Mouse (Mus musculus) forebrain, embryonic 12.5 days (tissue): ENCODE data around the gene Sdc3. TPM values are rescaled to one million over a fixed set of nuclear protein-coding genes. Genes with fewer than 3 reads are reported as not detected.
A peak's percentile ranks its signal among the peaks of the same experiment; 100 is the strongest.

Experiments
- ATAC-seq: fragments of 200-750 bp; cut with Nextera tagmentation; 2 replicates; pipeline ENCODE4 v1.8.0; 2017; ENCODE audit warnings: moderate TSS enrichment; ENCODE audit not compliant: low FRiP score
- H3K27ac ChIP-seq: fragments of 300-500 bp; sonication (generic); 2 replicates; pipeline ENCODE4 v1.5.1; 2016; ENCODE audit warnings: mild to moderate bottlenecking
- H3K27me3 ChIP-seq: fragments of 300-500 bp; sonication (generic); 2 replicates; pipeline ENCODE4 v1.6.1; 2016; ENCODE audit warnings: mild to moderate bottlenecking
- H3K36me3 ChIP-seq: fragments of 300-500 bp; sonication (generic); replicated peaks from 2 replicates; pipeline ENCODE4 v1.6.1; 2016; ENCODE audit warnings: mild to moderate bottlenecking
- H3K4me1 ChIP-seq: fragments of 300-500 bp; sonication (generic); 2 replicates; pipeline ENCODE4 v1.6.1; 2016
- H3K4me2 ChIP-seq: fragments of 300-500 bp; sonication (generic); 2 replicates; pipeline ENCODE4 v1.6.1; 2016; ENCODE audit warnings: mild to moderate bottlenecking, moderate library complexity
- H3K4me3 ChIP-seq: fragments of 300-500 bp; sonication (generic); replicated peaks from 2 replicates; pipeline ENCODE4 v1.5.1; 2016; ENCODE audit warnings: mild to moderate bottlenecking
- H3K9ac ChIP-seq: fragments of 300-500 bp; sonication (generic); 2 replicates; pipeline ENCODE4 v1.6.1; 2016; ENCODE audit warnings: mild to moderate bottlenecking
- H3K9me3 ChIP-seq: fragments of 300-500 bp; sonication (generic); 2 replicates; pipeline ENCODE4 v1.6.1; 2016
- WGBS: fragments of 180-500 bp; shearing (Covaris S2); methylation state at CpG from one replicate; pipeline ENCODE4 v1.1.7; 2016; 5-methylcytosine and 5-hydroxymethylcytosine counted together
- polyA plus RNA-seq: library from polyadenylated mRNA; unstranded; fragments of >200 nt; fragmentation: Nextera tagmentation; extraction: Ambion mirVana; gene quantifications from 2 replicates; pipeline ENCODE4 v1.2.1, GENCODE M21; 2016

The Sdc3 gene
- polyA plus RNA-seq, 1 experiment from 2014 or later: 37.4 TPM

DNA sequence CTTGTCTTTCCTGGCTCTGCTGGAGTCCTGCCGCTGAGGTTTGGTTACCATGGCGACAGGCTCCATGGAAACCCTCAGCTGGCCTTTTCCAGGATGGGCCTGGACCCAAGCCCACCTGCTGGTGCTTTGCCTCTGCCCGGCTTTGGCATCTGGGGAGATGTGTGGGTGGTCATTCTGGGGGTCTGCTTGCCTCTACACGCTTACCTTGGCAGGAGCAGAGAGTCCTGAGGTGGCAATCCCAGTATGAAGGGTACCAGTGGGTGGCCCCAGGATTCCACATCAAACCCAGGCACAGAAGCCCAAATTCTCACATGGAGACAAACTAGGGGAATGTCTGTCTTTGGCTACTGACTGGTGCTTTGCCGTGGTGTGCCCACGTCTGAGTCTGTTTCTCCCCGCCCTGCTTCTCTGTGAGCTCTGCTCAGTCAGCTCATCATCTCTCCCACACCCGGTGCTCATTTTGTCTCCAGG lies 73.6 kb downstream of the Sdc3 start:
- H3K4me2 ChIP-seq: peak overlapping the region; percentile 27; the same call in 1 of the 2 replicates
- 11% methylated on average over 8 of the region's 8 CpGs for WGBS
- peaks cover 90% of the 10 kb centered on the region for H3K27me3 ChIP-seq
- peak overlapping the region; percentile 80 for H3K27ac ChIP-seq
- peak; percentile 71 for ATAC-seq
- peaks cover 43% of the 10 kb centered on the region for H3K4me1 ChIP-seq
- no peaks in the 10 kb centered on the region for H3K36me3 ChIP-seq
- H3K4me3 ChIP-seq: no peak overlapping the region
- no peak overlapping the region for H3K9ac ChIP-seq
- no peaks in the 10 kb centered on the region for H3K9me3 ChIP-seq

DNA sequence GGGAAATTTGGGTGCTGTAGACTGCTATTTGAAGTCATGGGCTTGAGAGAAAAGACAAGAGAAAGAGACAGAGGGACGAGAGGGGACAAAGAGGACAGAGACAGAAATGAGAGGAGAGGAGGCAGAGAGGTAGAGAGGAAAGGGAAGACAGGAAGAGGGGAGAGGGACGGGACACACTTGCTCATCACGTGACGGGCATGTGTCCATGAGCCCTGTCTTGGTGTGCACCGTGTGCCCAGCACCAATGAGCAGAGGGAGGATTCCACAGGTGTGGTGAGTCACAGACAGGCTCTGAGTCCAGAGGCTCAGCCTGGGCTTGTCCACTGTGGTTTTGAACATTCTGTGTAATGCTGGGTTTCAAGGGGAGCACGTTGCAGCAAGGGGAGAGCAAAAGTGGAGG lies 75.6 kb downstream of the Sdc3 start:
- peaks cover 39% of the 10 kb centered on the region for H3K4me1 ChIP-seq
- no peaks in the 10 kb centered on the region for H3K9me3 ChIP-seq
- no peak overlapping the region for H3K9ac ChIP-seq
- H3K4me3 ChIP-seq: no peak overlapping the region
- WGBS: 64% methylated on average over 6 of the region's 6 CpGs
- peaks cover 88% of the 10 kb centered on the region for H3K27me3 ChIP-seq
- no peak overlapping the region for H3K4me2 ChIP-seq
- H3K27ac ChIP-seq: no peak overlapping the region
- ATAC-seq: no peak
- H3K36me3 ChIP-seq: no peaks in the 10 kb centered on the region

DNA sequence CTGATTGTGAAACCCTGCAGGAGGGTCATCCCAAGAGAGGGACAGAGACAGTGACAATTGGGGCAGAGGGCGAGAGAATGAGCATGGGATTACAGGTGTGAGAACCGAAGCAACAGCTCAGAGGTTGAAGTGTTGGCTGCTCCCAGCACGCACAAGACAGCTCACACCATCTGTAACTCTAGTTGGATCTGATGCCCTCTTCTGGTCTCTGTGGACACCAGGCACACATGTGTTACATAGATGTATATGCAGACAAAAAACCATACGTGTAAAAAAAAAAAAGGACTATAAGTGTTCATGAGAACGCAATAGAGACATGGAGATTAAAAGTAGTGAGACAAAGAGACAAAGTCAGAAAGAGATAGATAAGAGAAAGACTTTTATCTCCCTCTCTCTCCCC lies 76.5 kb downstream of the Sdc3 start:
- 59% methylated on average over 5 of the region's 5 CpGs for WGBS
- H3K9ac ChIP-seq: no peak overlapping the region
- H3K4me2 ChIP-seq: no peak overlapping the region
- no peaks in the 10 kb centered on the region for H3K36me3 ChIP-seq
- no peak overlapping the region for H3K4me3 ChIP-seq
- peaks cover 39% of the 10 kb centered on the region for H3K4me1 ChIP-seq
- H3K27me3 ChIP-seq: peaks cover 88% of the 10 kb centered on the region
- ATAC-seq: no peak
- H3K9me3 ChIP-seq: no peaks in the 10 kb centered on the region
- H3K27ac ChIP-seq: no peak overlapping the region

- Histone ChIP-seq H3K4me3 (no peak overlapping the region), H3K4me1 (peaks cover 34% of the 10 kb centered on the region), H3K4me2 (no peak overlapping the region), H3K9me3 (no peaks in the 10 kb centered on the region), H3K36me3 (no peaks in the 10 kb centered on the region), H3K27me3 (peaks cover 86% of the 10 kb centered on the region), H3K9ac (no peak overlapping the region), H3K27ac (no peak overlapping the region; the same call in 1 of the 2 replicates)
- ATAC-seq: no peak; the same call in 1 of the 2 replicates
- WGBS: 12% methylated on average over 11 of the region's 11 CpGs
These were observed 80.1 kb downstream of the Sdc3 start for GRCm38 (mm10) chr4:130872414-130872813.

- WGBS: 83% methylated on average over 5 of the region's 5 CpGs
- H3K27me3 ChIP-seq: peaks cover 81% of the 10 kb centered on the region
- H3K9ac ChIP-seq: no peak overlapping the region
- no peak overlapping the region for H3K4me3 ChIP-seq
- no peak for ATAC-seq
- no peaks in the 10 kb centered on the region for H3K9me3 ChIP-seq
- no peak overlapping the region for H3K4me2 ChIP-seq
- no peak overlapping the region for H3K27ac ChIP-seq
- H3K4me1 ChIP-seq: peaks cover 33% of the 10 kb centered on the region
- no peaks in the 10 kb centered on the region for H3K36me3 ChIP-seq
These were observed 81.1 kb downstream of the Sdc3 start for GRCm38 (mm10) chr4:130873440-130873839.

DNA sequence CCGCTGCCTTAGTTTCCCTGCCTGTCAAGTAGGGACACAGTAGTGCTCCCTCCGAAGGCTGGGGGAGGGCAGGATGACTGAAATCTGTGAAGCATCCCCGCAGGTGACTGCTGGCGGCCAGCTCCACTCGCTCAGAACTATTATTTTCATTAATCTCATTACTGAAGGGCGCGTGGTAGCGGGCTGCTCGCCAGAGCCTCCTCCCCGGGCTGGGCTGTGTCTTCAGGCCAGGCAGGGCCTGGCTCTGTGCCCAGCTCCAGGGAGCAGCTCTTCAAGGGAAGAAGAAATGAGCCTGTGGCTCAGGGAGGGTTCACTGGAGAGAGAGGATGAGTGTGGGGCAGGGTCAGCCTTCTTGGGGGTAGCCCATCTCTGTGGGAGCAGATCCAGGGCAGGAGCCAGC lies 82.3 kb downstream of the Sdc3 start:
- peaks cover 77% of the 10 kb centered on the region for H3K27me3 ChIP-seq
- WGBS: 11% methylated on average over 10 of the region's 10 CpGs
- no peak overlapping the region for H3K4me3 ChIP-seq
- H3K27ac ChIP-seq: 0 out of 2 replicates have a peak overlapping the region, but pooled peaks have one; percentile 25
- peaks cover 33% of the 10 kb centered on the region for H3K4me1 ChIP-seq
- no peaks in the 10 kb centered on the region for H3K36me3 ChIP-seq
- no peak overlapping the region; the same call in 1 of the 2 replicates for H3K9ac ChIP-seq
- H3K9me3 ChIP-seq: no peaks in the 10 kb centered on the region
- peak; percentile 34; the same call in 1 of the 2 replicates for ATAC-seq
- 0 out of 2 replicates have a peak overlapping the region, but pooled peaks have one; percentile 0 for H3K4me2 ChIP-seq

Other genes with a start within 250 kb of the Sdc3 start
- 7.0 and 11.0 TPM in 2 replicates for gene Nkain1, start 218.4 kb upstream of the Sdc3 start, polyA plus RNA-seq
- gene Pum1, start 129.2 kb upstream of the Sdc3 start, polyA plus RNA-seq: 134 and 141 TPM in 2 replicates
- 16.8 and 17.0 TPM in 2 replicates for gene Laptm5, start 120.6 kb downstream of the Sdc3 start, polyA plus RNA-seq
- gene Matn1, start 151.8 kb downstream of the Sdc3 start, polyA plus RNA-seq: 0.22 and 0.26 TPM in 2 replicates